Mouse (Mus musculus) MN1 (cell line): ENCODE results near the gene Klre1.
"Not testable (repeated sequence)": the region's sequence is repeated elsewhere in the genome, so short reads cannot be mapped to it uniquely, and the experiment has no call there.

Experiments
- DNase-seq: peaks from one replicate; pipeline ENCODE4 v3.0.0-alpha.2; 2016; ENCODE audit warnings: low spot score

Klre1 gene

DNA sequence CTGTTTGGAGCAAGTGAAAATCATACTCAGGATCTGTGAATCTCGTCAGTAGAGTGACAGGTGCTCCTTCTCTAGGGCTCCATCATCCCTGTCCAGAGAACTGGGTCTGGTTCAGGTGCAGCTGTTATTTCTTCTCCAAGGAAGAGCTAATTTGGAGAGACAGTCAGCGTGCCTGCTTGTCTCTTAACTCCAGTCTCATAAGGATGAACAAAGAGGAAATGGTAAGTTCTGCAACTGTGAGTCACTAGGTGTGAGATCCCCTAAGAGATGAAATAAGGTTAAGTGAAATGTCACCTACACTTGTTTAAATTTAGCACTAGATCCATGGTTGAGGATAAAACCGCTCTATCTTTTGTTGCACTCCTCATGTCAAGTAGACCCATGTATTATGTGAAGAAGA is 5.3 kb downstream of the Klre1 start:
- no peak for DNase-seq

DNA sequence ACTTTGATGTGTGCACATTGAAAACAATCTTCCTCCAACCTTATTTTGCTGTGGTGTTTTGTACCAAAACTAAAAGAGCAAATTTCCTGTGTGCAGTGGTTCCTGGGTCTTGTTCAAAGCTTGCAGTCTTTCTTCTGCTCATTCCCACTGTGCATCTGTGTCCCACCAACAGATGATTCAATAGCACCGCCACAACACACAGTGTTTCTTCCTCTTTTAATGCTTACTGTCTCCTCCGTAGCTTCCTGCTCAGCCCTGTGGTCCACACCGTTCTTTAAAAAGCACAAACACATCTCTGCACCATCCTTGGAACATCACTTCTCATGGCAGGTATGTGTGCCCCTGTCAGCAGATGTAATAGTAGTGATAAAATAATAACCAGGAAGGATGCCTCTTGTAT is 13.8 kb downstream of the Klre1 start, which contains the start of gene Klrd1:
TSS of gene Klrd1 (plus strand) at position 275 of the 400 bp plus-strand sequence.
- DNase-seq: no peak

DNA sequence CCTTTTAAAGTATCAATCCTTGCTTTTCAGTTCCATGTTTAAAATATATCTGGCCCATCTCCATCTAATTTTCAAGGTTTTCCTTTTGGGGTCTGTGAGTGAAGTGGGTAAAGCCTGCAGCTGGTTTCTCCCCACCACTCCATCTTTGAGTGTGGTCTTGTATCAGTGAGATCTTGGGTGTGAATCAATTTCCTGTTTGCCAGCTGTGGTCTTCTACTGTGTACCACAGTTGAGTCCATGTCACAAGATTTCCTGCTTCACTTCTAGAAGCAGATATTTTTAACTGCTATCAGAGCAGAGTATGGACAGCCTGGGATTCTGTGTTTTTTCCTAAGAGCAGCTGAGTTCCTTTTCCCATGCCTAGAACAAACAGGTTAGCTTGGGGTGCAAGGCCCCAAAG is 30.7 kb downstream of the Klre1 start:
- no peak for DNase-seq

DNA sequence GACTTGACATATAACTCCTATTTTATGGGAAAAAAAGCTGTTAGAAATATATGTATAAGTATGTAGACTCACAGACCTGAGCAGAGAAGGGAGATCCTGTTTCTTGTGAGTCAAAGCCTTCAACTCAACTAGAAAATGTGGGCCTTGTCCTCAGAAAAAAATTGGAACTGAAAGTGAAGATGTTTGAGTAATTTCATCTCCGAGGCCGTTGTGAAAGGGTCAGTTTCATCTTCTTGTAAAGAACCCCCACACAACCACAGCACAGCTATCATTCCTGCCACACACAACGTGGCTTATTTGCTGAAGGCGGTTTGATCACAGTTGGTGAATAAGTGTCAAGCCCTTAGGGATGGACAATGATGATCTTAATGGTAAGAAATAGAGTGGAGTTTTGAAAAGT is 46.0 kb downstream of the Klre1 start, which contains the start of gene Klrk1:
TSS of gene Klrk1 (minus strand) at position 130 of the 400 bp plus-strand sequence.
- no peak for DNase-seq

DNA sequence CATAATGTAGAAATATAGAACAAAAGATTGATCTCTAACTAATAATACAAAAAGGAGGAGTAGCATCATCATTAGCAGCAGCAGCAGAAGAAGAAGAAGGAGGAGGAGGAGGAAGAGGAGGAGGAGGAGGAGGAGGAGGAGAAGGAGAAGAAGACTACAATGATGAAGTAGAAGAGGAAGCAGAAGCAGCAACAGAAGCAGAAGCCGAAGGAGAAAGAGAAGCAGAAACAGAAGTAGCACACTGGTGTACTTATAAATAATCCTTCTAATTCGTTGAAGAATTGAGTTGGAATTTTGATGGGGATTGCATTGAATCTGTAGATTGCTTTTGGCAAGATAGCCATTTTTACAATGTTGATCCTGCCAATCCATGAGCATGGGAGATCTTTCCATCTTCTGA is 53.3 kb downstream of the Klre1 start:
- not testable (repeated sequence) for DNase-seq
